Mouse (Mus musculus) C2C12 (cell line): Measurements from ENCODE around the gene Rasa4. TPM values are rescaled to one million over a fixed set of nuclear protein-coding genes. Genes with fewer than 3 reads are reported as not detected.

Source experiments
- H3K27me3 ChIP-seq: one replicate; pipeline ENCODE4 v1.6.1; 2011; ENCODE audit not compliant: control insufficient read depth, insufficient read depth, insufficient read length
- H3K36me3 ChIP-seq: one replicate; pipeline ENCODE4 v1.6.1; 2011; ENCODE audit not compliant: control insufficient read depth, insufficient read depth
- H3K4me3 ChIP-seq: one replicate; pipeline ENCODE4 v1.5.1; 2011; ENCODE audit warnings: mild to moderate bottlenecking, control low read depth; ENCODE audit not compliant: poor library complexity, insufficient read depth, severe bottlenecking
- H3K79me2 ChIP-seq: one replicate; pipeline ENCODE4 v1.6.1; 2011; ENCODE audit not compliant: control insufficient read depth, insufficient read depth
- H3K79me3 ChIP-seq: one replicate; pipeline ENCODE4 v1.6.1; 2011; ENCODE audit warnings: low read depth, control low read depth
- H3ac ChIP-seq: one replicate; pipeline ENCODE3; 2011; ENCODE audit warnings: low read depth; ENCODE audit not compliant: control insufficient read depth, insufficient read length
- CEBPB ChIP-seq: IDR thresholded peaks from one replicate; pipeline ENCODE4 v1.6.1; 2011; ENCODE audit warnings: low read depth, mild to moderate bottlenecking, control low read depth, moderate library complexity
- CTCF ChIP-seq: IDR thresholded peaks from one replicate; pipeline ENCODE4 v1.5.1; 2011; ENCODE audit not compliant: control insufficient read depth, insufficient read depth, insufficient read length
- FOSL1 ChIP-seq: IDR thresholded peaks from one replicate; pipeline ENCODE4 v1.8.0; 2011; ENCODE audit warnings: mild to moderate bottlenecking, low read length; ENCODE audit not compliant: poor library complexity, insufficient read depth, severe bottlenecking
- MAX ChIP-seq: IDR thresholded peaks from one replicate; pipeline ENCODE4 v1.6.1; 2011; ENCODE audit warnings: mild to moderate bottlenecking, control low read depth
- MYOD1 ChIP-seq: IDR thresholded peaks from one replicate; pipeline ENCODE4 v1.6.1; 2011; ENCODE audit warnings: low read depth; ENCODE audit not compliant: control insufficient read depth, insufficient read length
- MYOG ChIP-seq: IDR thresholded peaks from one replicate; pipeline ENCODE4 v1.6.1; 2011; ENCODE audit not compliant: control insufficient read depth, insufficient read length; ENCODE audit errors: extremely low read depth
- USF1 ChIP-seq: IDR thresholded peaks from one replicate; pipeline ENCODE4 v1.6.1; 2011; ENCODE audit warnings: low read depth, mild to moderate bottlenecking, control low read depth, moderate library complexity
- polyA plus RNA-seq: library from polyadenylated mRNA; unstranded; fragments of >200 nt; fragmentation: generic; extraction: Trizol; gene quantifications from one replicate; pipeline ENCODE4 v1.2.1, GENCODE M21; 2012; ENCODE audit warnings: missing spikeins

Rasa4 gene
- polyA plus RNA-seq, 1 experiment, result 37.6 TPM

DNA sequence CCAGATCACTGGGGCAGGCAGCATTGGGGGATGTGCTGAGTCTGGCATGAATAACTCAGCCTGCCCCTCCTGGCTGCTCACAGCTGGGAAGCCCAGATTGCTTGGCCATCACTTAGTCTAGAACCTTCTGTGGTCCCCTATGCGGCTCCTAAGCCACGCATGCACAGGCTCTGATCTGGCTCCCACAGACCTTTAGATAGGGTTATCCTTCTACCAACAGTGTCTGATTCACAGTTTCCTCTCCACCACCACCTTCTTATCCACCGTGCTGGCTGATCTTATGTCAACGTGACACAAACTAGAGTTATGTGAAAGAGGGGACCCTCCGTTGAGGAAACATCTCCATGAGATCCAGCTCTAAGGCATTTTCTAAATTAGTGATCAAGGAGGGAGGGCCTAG is 8.6 kb upstream of the Rasa4 start:
- no peaks in the 10 kb centered on the region for H3K79me3 ChIP-seq
- no peak overlapping the region for H3K4me3 ChIP-seq
- no peaks in the 10 kb centered on the region for H3K27me3 ChIP-seq
- TF ChIP-seq USF1 (no peak), MYOD1 (no peak), MYOG (no peak), CEBPB (no peak), MAX (no peak), FOSL1 (no peak), CTCF (no peak)
- no peak overlapping the region for H3ac ChIP-seq
- H3K36me3 ChIP-seq, result no peaks in the 10 kb centered on the region
- no peaks in the 10 kb centered on the region for H3K79me2 ChIP-seq

DNA sequence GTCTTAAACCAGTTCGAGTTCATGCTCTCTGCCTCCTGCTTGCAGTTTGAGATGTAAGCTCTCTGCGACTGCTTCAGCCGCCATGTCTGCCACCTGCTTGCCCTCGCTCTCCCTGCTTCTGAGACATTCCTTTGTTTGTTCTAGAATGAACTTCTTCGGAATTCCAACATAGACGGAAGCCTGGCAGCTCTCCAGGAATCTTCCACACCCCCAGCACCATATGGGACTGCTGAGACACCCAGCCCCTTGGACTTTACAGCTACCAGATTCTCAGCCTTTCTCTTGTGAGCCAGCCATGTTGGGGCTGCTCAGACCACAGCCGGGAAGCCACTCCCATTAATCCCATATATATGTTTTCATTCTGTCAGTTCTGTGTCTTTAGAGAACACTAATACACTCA is 7.4 kb upstream of the Rasa4 start:
- Histone ChIP-seq H3K79me3 (no peaks in the 10 kb centered on the region), H3ac (no peak overlapping the region), H3K27me3 (no peaks in the 10 kb centered on the region), H3K79me2 (no peaks in the 10 kb centered on the region), H3K36me3 (no peaks in the 10 kb centered on the region), H3K4me3 (no peak overlapping the region)
- TF ChIP-seq MYOD1, result no peak
- no peak for TF ChIP-seq CTCF
- no peak for TF ChIP-seq USF1
- no peak for TF ChIP-seq FOSL1
- no peak for TF ChIP-seq MAX
- TF ChIP-seq MYOG, result no peak
- no peak for TF ChIP-seq CEBPB

DNA sequence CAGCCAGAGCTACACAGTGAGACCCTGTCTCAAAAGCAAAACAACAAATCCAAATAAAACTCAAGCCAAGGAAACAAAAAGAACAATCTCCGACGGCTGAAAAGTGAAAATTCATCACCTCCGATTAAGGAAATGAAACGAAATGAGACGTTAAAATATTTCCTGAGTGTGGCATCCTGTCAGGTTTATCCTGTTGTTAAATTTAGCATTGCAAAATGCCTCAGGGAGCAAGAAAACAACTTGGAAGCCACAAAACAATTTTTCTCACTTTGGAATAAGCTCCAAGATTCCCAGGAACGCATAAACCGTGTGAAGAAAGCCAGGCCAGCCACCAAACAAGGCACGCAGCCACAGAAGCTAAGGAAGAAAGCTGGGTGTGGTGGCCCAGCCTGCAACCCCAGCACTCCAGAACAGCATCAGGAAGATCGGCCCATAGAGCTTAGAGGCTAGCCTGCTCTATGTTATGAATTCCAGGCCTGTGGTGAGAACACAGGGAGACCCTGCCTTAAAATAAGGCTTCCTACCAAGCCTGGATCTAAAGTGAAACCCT is 6.6 kb upstream of the Rasa4 start:
- Histone ChIP-seq H3K4me3 (no peak overlapping the region), H3ac (no peak overlapping the region), H3K27me3 (no peaks in the 10 kb centered on the region), H3K79me3 (no peaks in the 10 kb centered on the region), H3K36me3 (no peaks in the 10 kb centered on the region), H3K79me2 (no peaks in the 10 kb centered on the region)
- TF ChIP-seq CEBPB, result no peak
- TF ChIP-seq MAX, result no peak
- no peak for TF ChIP-seq FOSL1
- no peak for TF ChIP-seq MYOD1
- TF ChIP-seq USF1, result peak; percentile 14
- no peak for TF ChIP-seq MYOG
- no peak for TF ChIP-seq CTCF

GRCm38 (mm10) chr5:136078136-136078535 is 5.6 kb upstream of the Rasa4 start:
- Histone ChIP-seq H3K4me3 (no peak overlapping the region), H3K79me2 (no peaks in the 10 kb centered on the region), H3K27me3 (no peaks in the 10 kb centered on the region), H3ac (no peak overlapping the region), H3K36me3 (no peaks in the 10 kb centered on the region), H3K79me3 (no peaks in the 10 kb centered on the region)
- TF ChIP-seq FOSL1 (no peak), MYOG (no peak), CTCF (no peak), MYOD1 (no peak), MAX (no peak), USF1 (no peak), CEBPB (no peak)

GRCm38 (mm10) chr5:136082345-136082744 is 1.4 kb upstream of the Rasa4 start:
- peaks cover 16% of the 10 kb centered on the region for H3K79me3 ChIP-seq
- H3ac ChIP-seq, result no peak overlapping the region
- no peaks in the 10 kb centered on the region for H3K27me3 ChIP-seq
- H3K4me3 ChIP-seq, result no peak overlapping the region
- H3K79me2 ChIP-seq, result peaks cover 36% of the 10 kb centered on the region
- peaks cover 5% of the 10 kb centered on the region for H3K36me3 ChIP-seq
- TF ChIP-seq CEBPB, result no peak
- no peak for TF ChIP-seq MAX
- TF ChIP-seq MYOG, result no peak
- TF ChIP-seq MYOD1, result no peak
- no peak for TF ChIP-seq USF1
- no peak for TF ChIP-seq CTCF
- TF ChIP-seq FOSL1, result no peak

DNA sequence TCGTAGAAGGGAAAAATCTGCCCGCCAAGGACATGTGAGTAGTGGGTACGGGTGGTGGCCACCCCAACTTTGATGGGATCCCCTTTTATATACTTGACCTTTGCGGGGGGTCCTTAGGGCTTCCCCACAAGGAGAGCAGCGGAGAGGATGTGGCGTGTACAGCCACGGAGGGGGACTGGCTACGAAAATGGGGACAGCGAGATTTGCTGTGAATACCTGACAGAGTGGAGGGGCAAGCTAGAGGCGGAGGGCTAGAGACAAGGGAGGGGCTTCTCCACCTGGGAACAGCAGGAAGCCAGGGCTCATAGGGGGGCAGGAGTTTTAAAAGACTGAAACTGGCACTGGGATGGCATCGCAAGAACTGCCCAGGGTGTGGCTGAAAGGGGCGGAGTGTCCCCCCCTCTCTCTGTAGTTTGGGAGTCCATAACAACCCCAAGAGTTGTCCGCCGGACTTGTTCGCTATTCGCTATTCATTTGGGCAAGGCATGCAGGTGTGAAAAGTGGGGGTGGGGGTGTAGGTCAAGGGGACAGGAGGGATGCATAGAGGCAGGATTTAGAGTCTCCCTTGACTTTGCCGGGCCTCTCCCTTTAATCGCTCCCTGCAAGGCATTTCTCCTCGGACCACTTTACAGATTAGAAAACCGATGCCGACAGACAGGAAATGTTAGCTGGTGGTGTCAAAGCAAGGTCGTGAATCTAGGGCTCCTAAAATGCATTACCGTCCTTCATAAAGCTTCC is 597 bp downstream of the Rasa4 start:
- Histone ChIP-seq H3ac (peak overlapping the region; percentile 81), H3K27me3 (no peaks in the 10 kb centered on the region)
- TF ChIP-seq FOSL1 (no peak), MYOD1 (no peak), MYOG (no peak), USF1 (no peak), CTCF (no peak), CEBPB (no peak), MAX (no peak)

More for the DNA sequence above, 597 bp downstream of the Rasa4 start:
- H3K36me3 ChIP-seq, result peaks cover 6% of the 10 kb centered on the region
- peak overlapping the region; percentile 76 for H3K4me3 ChIP-seq
- peaks cover 44% of the 10 kb centered on the region for H3K79me2 ChIP-seq
- peaks cover 16% of the 10 kb centered on the region for H3K79me3 ChIP-seq
